In genomic region chr12:4595055-4595454, GRCm38 (mm10) we compare ENCODE assay signal across 17 mouse cellular contexts. TPM values are rescaled to one million over a fixed set of nuclear protein-coding genes. Genes with fewer than 3 reads are reported as not detected.
DNase-seq lines count a peak whose midpoint lies in the region; ATAC-seq lines count a peak whose summit lies in the region.
"Had no signal": no experiment of that assay in that cellular context is flagged by ENCODE, and none has a peak within 500 bp of the region (broad histone marks: within the 10 kb centered on the region; RNA-seq: fewer than 3 reads in every experiment).

No protein-coding gene starts in this region.

- H3K9me3 ChIP-seq in heart, embryonic 13.5 days = no peaks in the 10 kb centered on the region
- H3K9me3 ChIP-seq: kidney, embryonic 15.5 days; neural tube, embryonic 13.5 days had no signal

- H3K27me3 ChIP-seq in heart, embryonic 13.5 days (replicated peaks) = no peaks in the 10 kb centered on the region
- H3K27me3 ChIP-seq: kidney, embryonic 15.5 days; neural tube, embryonic 13.5 days had no signal

- intact Hi-C loops in heart, postnatal 10 days (cut with DNase I) = no loop called here
- intact Hi-C loops in left cerebral cortex, postnatal 14 days (cut with DNase I) = loop anchor here (10.0 kb wide), 1 partner anchor 310 kb away; the partner anchor contains the start of gene Ubxn2a

- H3K4me2 ChIP-seq in heart, embryonic 13.5 days = peak overlapping the region; percentile 18; the same call in 1 of the 2 replicates
- H3K4me2 ChIP-seq: midbrain, embryonic 11.5 days; neural tube, embryonic 13.5 days had no signal

- H3K9ac ChIP-seq in heart, embryonic 13.5 days = no peak overlapping the region
- H3K9ac ChIP-seq: kidney, embryonic 15.5 days; neural tube, embryonic 13.5 days had no signal

- H3K27ac ChIP-seq in heart, embryonic 13.5 days (replicated peaks) = no peak overlapping the region
- H3K27ac ChIP-seq: kidney, embryonic 15.5 days; neural tube, embryonic 13.5 days had no signal

- WGBS in heart, embryonic 13.5 days = 73% methylated on average over 6 of the region's 6 CpGs

- peaks cover 35% of the 10 kb centered on the region for H3K4me1 ChIP-seq in heart, embryonic 13.5 days

- no peak for DNase-seq in heart, postnatal 10 days
- DNase-seq in spleen, adult 12 weeks (ENCODE audit: low spot score) = peak; percentile 14
- no peak for DNase-seq in spleen, adult 18-20 months
- DNase-seq in left cerebral cortex, postnatal 14 days (ENCODE audit: low spot score in 2 of 2) = no peak
- DNase-seq: cerebellum, postnatal 14 days; right cerebral cortex, postnatal 4 days had no signal

- 0 out of 2 replicates have a peak overlapping the region, but pooled peaks have one; percentile 8 for H3K4me3 ChIP-seq in heart, embryonic 13.5 days
- H3K4me3 ChIP-seq: erythroblast, embryonic 14.5 days; kidney, embryonic 15.5 days; neural tube, embryonic 13.5 days had no signal

- H3K36me3 ChIP-seq in heart, embryonic 13.5 days = no peaks in the 10 kb centered on the region
- H3K36me3 ChIP-seq: kidney, embryonic 15.5 days; neural tube, embryonic 13.5 days had no signal

- no peak for ATAC-seq in heart, embryonic 13.5 days (ENCODE audit: extremely low read depth, insufficient number of reproducible peaks, low FRiP score, low TSS enrichment)
- peak; percentile 70 to 76 for ATAC-seq in hematopoietic stem cell, adult 5-6 weeks (replicated peaks in 1 of 2; ENCODE audit: insufficient read depth in 1 of 2, low FRiP score in 2 of 2, low TSS enrichment in 1 of 2, low read depth in 1 of 2, poor library complexity in 2 of 2, severe bottlenecking in 2 of 2)
- peak; percentile 80 for ATAC-seq in neutrophil, adult 5-6 weeks (ENCODE audit: extremely low read depth, insufficient number of reproducible peaks, low FRiP score, poor library complexity, severe bottlenecking)
- no peak for ATAC-seq in frontal cortex, adult (ENCODE audit: low TSS enrichment)

RNA-seq across cellular contexts. Expression of gene Gm3625, which starts 2.3 kb away (rescaled TPM):
- polyA plus RNA-seq in heart, embryonic 13.5 days (2015; fragmentation: Nextera tagmentation; extraction: Ambion mirVana) = not detected in 2 replicates
- total RNA-seq in heart, postnatal 10 days (2021) = not detected
- not detected in 2 replicates for total RNA-seq in hematopoietic stem cell, adult 5-6 weeks (2017)
- not detected in 2 replicates for total RNA-seq in neutrophil, adult 5-6 weeks (2017)
- total RNA-seq in left cerebral cortex, postnatal 14 days (2021) = not detected
- polyA plus RNA-seq: C2C12; erythroblast, embryonic 14.5 days; hindbrain, embryonic 11.5 days; kidney, embryonic 15.5 days; limb, embryonic 11.5 days; midbrain, embryonic 11.5 days; neural tube, embryonic 13.5 days had no signal

RNA-seq across cellular contexts. Expression of gene Itsn2, which starts 2.6 kb away (rescaled TPM):
- polyA plus RNA-seq in heart, embryonic 13.5 days (2015; fragmentation: Nextera tagmentation; extraction: Ambion mirVana) = 27.9 and 35.1 TPM in 2 replicates
- 10 to 100 TPM; 47.0 to 47.3 TPM for total RNA-seq in heart, postnatal 10 days (2021)
- total RNA-seq in hematopoietic stem cell, adult 5-6 weeks (2017) = 160 and 179 TPM in 2 replicates
- total RNA-seq in neutrophil, adult 5-6 weeks (2017) = 417 and 436 TPM in 2 replicates
- total RNA-seq in left cerebral cortex, postnatal 14 days (2021) = 10 to 100 TPM; 61.4 to 64.2 TPM

Comparison
In these comparisons a context has a peak if more than half of its experiments do, and no peak if none do; other contexts are left out.
1. ATAC-seq: peak in hematopoietic stem cell, adult 5-6 weeks (2 of 2) and neutrophil, adult 5-6 weeks (single experiment); none in heart, embryonic 13.5 days (single experiment) and frontal cortex, adult (single experiment).